ENCODE assay signal across 8 mouse cellular contexts in the genomic region with DNA sequence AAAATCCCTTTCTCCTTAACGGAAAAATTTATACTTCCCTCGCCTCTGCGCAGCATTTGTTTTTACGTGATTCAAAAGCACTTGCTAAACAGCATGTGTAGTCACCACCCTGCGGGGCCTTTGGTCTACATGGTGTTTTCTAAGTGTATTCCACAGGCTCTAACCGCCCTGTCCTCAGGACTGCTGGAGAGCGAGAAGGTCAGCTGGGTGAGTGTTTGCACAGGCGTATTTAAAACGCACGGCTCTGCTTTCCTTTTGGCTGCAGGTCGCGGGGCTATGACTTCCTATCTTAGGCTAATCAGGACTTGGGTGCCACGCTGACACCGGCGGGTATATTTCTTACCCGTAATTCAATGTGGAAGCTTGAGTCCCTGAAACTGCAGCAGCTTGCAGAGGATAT. TPM values are rescaled to one million over a fixed set of nuclear protein-coding genes. Genes with fewer than 3 reads are reported as not detected.
DNase-seq lines count a peak whose midpoint lies in the region; ATAC-seq lines count a peak whose summit lies in the region.

No protein-coding gene starts in this region.

- ATAC-seq in forebrain, embryonic 14.5 days, result peak; percentile 18; the same call in 1 of the 2 replicates
- ATAC-seq in forebrain, embryonic 12.5 days (ENCODE audit: low FRiP score), result no peak
- no peak for ATAC-seq in hindbrain, embryonic 14.5 days (ENCODE audit: low FRiP score)
- ATAC-seq in erythroblast, adult 5-6 weeks (replicated peaks; ENCODE audit: low FRiP score, poor library complexity, severe bottlenecking), result no peak

- H3K27ac ChIP-seq in forebrain, embryonic 14.5 days (ENCODE audit: low read depth, low read length), result no peak overlapping the region
- no peak overlapping the region for H3K27ac ChIP-seq in forebrain, embryonic 12.5 days
- H3K27ac ChIP-seq in hindbrain, embryonic 14.5 days, result no peak overlapping the region

- H3K4me2 ChIP-seq in forebrain, embryonic 14.5 days (ENCODE audit: low read length), result no peak overlapping the region
- no peak overlapping the region for H3K4me2 ChIP-seq in forebrain, embryonic 12.5 days
- peak overlapping the region; percentile 30 for H3K4me2 ChIP-seq in hindbrain, embryonic 14.5 days (replicated peaks)

- no peak for DNase-seq in forebrain, embryonic 14.5 days (ENCODE audit: low spot score)
- peak; percentile 15 for DNase-seq in T-cell, adult 2 months (ENCODE audit: low spot score)
- peak; percentile 25 for DNase-seq in hindbrain, embryonic 14.5 days (ENCODE audit: low spot score)
- DNase-seq in mesoderm, embryonic 11.5 days (ENCODE audit: low read depth, low spot score), result peak; percentile 14
- DNase-seq in layer of hippocampus, adult 9-10 months (ENCODE audit: low spot score), result no peak
- no peak for DNase-seq in layer of hippocampus, postnatal 10 days (ENCODE audit: low spot score in 2 of 2)

- H3K4me3 ChIP-seq in forebrain, embryonic 14.5 days (ENCODE audit: low read depth, low read length), result no peak overlapping the region
- no peak overlapping the region for H3K4me3 ChIP-seq in forebrain, embryonic 12.5 days (replicated peaks)
- no peak overlapping the region for H3K4me3 ChIP-seq in hindbrain, embryonic 14.5 days (replicated peaks; ENCODE audit: low read length)

- WGBS in forebrain, embryonic 14.5 days, result 53% methylated on average over 16 of the region's 16 CpGs
- 44% methylated on average over 16 of the region's 16 CpGs for whole genome bisulfite sequencing in forebrain, embryonic 12.5 days
- WGBS in hindbrain, embryonic 14.5 days, result 40% methylated on average over 16 of the region's 16 CpGs

- no peaks in the 10 kb centered on the region for H3K36me3 ChIP-seq in forebrain, embryonic 14.5 days (ENCODE audit: control insufficient read depth, insufficient read depth, low read length)
- no peaks in the 10 kb centered on the region for H3K36me3 ChIP-seq in forebrain, embryonic 12.5 days (replicated peaks)
- H3K36me3 ChIP-seq in hindbrain, embryonic 14.5 days (replicated peaks; ENCODE audit: control insufficient read depth, insufficient read depth), result no peaks in the 10 kb centered on the region

- no peak overlapping the region for H3K9ac ChIP-seq in forebrain, embryonic 14.5 days (ENCODE audit: low read length)
- no peak overlapping the region for H3K9ac ChIP-seq in forebrain, embryonic 12.5 days
- H3K9ac ChIP-seq in hindbrain, embryonic 14.5 days, result no peak overlapping the region

- no peaks in the 10 kb centered on the region for H3K4me1 ChIP-seq in forebrain, embryonic 14.5 days (ENCODE audit: control insufficient read depth, insufficient read depth, low read length)
- H3K4me1 ChIP-seq in forebrain, embryonic 12.5 days, result peaks cover 10% of the 10 kb centered on the region
- peaks cover 5% of the 10 kb centered on the region for H3K4me1 ChIP-seq in hindbrain, embryonic 14.5 days (replicated peaks; ENCODE audit: control insufficient read depth, insufficient read depth, low read length)

- H3K9me3 ChIP-seq in forebrain, embryonic 14.5 days (replicated peaks; ENCODE audit: control insufficient read depth, low read length), result no peaks in the 10 kb centered on the region
- no peaks in the 10 kb centered on the region for H3K9me3 ChIP-seq in forebrain, embryonic 12.5 days
- no peaks in the 10 kb centered on the region for H3K9me3 ChIP-seq in hindbrain, embryonic 14.5 days (ENCODE audit: control insufficient read depth, low read length)

- no peaks in the 10 kb centered on the region for H3K27me3 ChIP-seq in forebrain, embryonic 14.5 days (replicated peaks; ENCODE audit: control insufficient read depth, insufficient read depth, low read length)
- H3K27me3 ChIP-seq in forebrain, embryonic 12.5 days, result no peaks in the 10 kb centered on the region
- no peaks in the 10 kb centered on the region for H3K27me3 ChIP-seq in hindbrain, embryonic 14.5 days (ENCODE audit: control insufficient read depth, insufficient read depth, low read length)

RNA-seq across cellular contexts. Expression of gene Ikzf2, which starts 30.1 kb away (rescaled TPM):
- polyA plus RNA-seq in forebrain, embryonic 14.5 days (2014; fragmentation: Nextera tagmentation; extraction: Ambion mirVana), result 1.7 and 3.3 TPM in 2 replicates
- 5.6 and 5.9 TPM in 2 replicates for polyA plus RNA-seq in forebrain, embryonic 12.5 days (2016; fragmentation: Nextera tagmentation; extraction: Ambion mirVana)
- 2.9 and 3.8 TPM in 2 replicates for polyA plus RNA-seq in hindbrain, embryonic 14.5 days (2014; fragmentation: Nextera tagmentation; extraction: Ambion mirVana)
- total RNA-seq in erythroblast, adult 5-6 weeks (2015; ENCODE audit: low replicate concordance), result 1.0 and 4.4 TPM in 2 replicates
- total RNA-seq in erythroblast, adult 5-6 weeks (2017; ENCODE audit: low replicate concordance), result 1.8 and 2.1 TPM in 2 replicates
- total RNA-seq in layer of hippocampus, postnatal 10 days (2021), result 1 to 10 TPM; 6.4 to 6.6 TPM

Comparison
In these comparisons a context has a peak if more than half of its experiments do, and no peak if none do; other contexts are left out.
1. DNase-seq: peak in T-cell, adult 2 months (single experiment), hindbrain, embryonic 14.5 days (single experiment) and mesoderm, embryonic 11.5 days (single experiment); none in forebrain, embryonic 14.5 days (single experiment), layer of hippocampus, adult 9-10 months (single experiment) and layer of hippocampus, postnatal 10 days (0 of 2).